Mouse (Mus musculus) regulatory T cell (primary cell): Measurements from ENCODE around the gene Dach1.

Source experiments
- in situ Hi-C: fragments of 300-600 bp; cut with MboI, MseI; formaldehyde crosslinking; loops from one replicate; pipeline ENCODE4 v1.15.1; 2025; ENCODE audit warnings: high pct_unique_total_duplicates

The Dach1 gene

DNA sequence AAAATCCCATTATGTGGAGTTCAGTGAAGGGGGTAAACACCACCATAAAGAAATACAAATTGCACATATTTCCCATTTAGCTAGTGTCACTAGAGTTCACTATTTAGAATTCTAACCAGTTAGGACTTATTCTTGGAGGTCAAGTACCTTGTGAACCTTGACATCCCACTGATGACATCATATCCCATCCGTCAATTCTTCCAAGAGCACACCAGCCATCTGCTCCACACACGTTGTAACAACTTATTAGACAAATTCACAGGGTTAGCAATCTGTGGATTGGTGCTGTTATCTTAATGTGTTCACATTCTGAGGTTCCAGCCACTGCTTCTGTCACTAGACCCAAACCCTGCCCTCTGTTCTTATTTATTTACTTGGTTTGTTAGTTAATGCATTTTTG lies 312.3 kb downstream of the Dach1 start:
- in situ Hi-C loops = no loop called here

DNA sequence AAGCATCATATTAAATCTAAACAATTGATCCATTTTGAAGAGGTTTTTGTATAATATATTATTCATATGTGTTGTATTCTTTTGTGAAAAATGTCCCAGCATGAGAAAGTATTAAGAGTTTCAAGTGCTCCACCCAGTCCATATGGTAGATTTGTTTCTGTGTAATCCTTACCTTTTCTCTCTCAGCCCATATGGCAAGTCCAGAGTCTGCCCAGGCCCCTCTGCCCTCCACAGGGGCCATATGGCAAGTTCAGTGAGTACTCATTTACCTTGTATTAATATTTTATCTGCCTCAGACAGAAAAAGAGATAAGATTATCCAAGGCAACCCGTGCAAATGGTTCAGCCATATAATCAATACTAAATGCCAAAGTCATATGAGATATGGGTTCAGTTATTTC lies 314.2 kb downstream of the Dach1 start:
- in situ Hi-C loops = no loop called here

DNA sequence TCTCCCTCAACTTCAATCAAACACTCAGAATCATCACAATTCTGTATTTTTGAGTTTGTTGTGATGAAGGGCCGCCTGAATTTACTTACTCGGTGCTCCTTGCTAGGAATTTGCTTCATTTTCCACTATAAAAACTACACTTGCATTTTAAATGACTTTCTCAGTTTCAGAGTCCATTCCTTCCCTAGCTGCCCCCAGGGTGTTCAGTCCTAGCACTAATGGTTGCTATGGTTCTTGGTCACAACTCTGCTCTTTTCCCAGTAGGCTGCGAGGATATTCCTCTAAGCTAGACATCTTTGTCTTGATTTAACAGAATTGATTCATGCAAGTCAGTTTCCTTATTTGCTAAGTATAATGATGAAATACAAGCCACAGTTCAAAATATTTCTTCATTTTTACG lies 319.1 kb downstream of the Dach1 start:
- in situ Hi-C loops = no loop called here

DNA sequence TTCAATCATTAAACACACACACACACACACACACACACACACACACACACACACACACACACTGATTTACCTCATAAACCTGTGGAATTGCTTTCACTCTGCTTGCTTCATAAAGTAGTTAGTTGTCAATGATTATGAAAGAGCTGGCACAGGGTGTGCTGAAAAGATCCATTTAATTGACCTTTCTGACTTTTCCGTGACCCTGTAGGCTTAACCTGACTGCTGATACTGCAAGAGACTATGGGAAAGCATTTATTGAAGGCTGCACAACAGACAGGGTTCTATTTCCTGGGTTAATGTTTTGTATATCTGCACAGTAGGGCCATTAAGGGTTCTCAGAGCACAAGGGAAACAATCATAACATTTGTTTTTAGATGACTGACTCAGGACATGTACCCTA lies 321.9 kb downstream of the Dach1 start:
- in situ Hi-C loops = no loop called here

DNA sequence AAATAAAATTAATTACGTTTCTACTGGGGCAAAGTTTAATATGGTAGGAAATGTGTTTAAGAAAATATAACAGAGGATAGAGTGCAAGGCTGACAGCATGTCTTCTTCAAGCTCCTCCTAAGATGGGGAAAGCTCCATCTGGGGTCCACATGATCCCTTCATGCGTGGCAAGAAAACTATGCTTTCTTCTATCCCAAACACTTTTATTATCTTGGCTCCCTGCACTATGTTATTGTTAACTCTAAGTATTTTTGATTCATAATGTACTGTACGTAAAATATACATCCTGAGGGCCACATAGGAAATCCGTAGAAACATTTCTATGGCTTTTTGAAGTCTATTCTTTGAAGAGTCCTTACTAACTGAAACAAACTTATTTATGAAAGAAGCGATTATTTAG lies 330.3 kb downstream of the Dach1 start:
- in situ Hi-C loops = no loop called here

DNA sequence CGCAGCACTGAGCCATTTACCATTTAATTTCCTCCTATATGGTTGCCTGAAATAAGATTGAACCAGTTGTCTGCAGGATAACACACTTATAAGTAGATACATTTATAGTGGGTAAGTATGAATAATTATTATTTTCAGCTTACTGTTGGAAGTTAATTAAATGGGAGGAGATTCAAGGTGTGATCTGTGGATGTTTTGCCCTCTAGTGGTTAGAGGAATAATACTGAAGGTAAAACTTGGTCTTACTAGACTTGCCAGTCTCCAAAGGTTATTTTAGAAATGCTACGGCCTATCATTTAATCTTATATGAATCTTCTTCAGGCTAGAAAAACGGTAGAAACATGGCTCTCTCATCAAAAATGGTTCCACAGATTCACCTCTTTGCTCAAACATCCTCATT lies 339.7 kb downstream of the Dach1 start:
- in situ Hi-C loops = no loop called here

DNA sequence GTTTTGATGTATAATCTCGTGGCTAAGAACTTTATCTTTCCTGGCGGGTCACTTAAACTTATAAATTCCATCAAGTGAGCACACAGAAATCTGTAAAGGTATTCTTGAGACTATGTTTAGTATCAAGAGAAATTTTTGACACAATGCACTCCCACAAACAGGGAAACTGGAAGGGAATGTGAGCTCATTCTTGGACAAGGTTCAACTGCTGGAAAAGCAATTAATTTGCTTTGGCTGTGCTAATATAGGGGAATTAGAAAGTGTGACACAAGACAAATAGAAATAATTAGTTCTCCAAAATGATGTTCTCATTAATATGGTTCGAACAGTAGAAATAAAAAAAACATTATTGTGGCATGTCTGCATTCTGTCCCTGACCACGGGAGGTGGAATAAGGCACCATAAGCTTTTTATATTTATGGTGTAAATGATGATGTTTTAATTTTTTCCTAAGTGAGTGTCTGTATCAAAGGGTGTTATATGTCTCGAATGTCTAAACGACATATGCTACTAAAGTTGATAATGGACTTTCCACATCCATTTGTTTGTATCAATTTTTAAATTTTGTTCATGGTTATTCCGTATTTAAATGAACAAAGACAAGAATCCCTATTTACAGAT lies 354.9 kb downstream of the Dach1 start:
- in situ Hi-C loops = no loop called here

DNA sequence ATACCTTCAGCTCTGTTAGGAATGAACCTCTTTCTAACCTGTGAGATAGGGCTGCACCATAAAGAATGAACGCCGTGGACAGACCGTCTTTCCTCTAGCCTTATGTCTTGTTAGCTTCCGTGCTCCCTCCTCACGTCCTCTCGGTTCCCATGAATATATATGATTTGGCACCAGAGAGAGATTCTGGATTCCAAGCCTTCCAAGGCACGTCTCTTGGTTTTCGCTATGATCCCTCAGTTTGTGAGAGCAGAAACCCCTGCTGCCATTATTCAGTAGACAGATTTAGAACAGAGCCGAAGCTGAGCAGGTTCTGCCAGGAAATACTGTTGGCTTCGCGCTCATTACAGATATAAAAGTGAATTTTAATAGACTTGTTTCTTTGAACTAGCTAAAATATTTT lies 356.0 kb downstream of the Dach1 start:
- in situ Hi-C loops = no loop called here

DNA sequence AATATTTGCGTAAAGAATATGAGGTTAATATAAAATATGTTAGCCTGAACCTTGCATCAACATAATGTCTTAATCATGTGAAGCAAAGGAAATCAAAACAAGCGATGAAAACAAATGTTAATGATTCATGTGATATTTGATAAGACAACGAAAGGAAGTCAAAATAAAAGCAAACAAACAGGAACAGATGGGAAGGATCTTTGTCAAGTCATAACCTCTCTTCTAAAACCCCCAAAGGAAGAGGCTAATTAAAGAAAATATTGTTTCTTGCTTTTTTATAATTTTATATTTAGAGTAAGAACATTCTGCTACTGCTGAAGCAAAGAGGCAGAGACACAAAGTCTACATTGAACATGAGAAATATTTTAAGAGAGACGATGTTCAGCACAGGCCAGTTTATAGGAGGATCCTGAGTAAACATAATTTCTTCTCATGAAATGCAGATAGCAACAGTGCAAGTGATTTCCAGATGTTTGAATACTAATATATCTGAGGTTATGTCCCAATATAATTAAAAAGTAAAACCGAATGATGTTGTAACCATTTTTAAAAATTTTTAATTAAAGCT lies 374.1 kb downstream of the Dach1 start:
- in situ Hi-C loops = no loop called here

DNA sequence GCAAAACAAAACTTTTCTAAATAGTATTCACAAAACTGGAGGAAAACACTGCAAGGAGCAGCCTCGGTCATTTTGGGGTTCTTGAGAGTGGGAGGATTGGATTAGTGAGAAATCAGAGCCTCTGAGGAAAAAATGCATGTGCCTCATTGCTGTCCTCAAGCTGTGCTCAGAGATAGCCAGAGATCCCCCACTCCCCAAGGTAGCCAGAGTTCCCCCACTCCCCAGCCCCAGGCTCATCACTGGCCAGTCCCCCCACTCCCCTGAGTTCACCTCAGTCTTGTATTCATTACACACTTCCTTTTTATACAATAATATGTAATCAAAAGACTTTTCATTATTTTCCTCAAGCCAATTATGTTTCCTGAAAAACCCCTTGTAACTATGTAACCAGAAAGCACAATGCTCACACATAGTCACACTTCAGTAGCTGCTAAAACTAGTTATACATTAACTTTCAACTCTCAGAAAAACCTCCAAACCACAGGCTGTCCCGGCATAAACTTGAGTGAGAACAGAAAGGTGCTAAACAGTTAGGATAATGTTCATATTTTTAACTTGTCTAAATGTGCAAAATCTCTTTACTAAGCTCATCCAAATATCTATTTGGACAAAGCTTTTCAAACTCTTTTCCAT lies 395.3 kb downstream of the Dach1 start:
- in situ Hi-C loops = no loop called here

DNA sequence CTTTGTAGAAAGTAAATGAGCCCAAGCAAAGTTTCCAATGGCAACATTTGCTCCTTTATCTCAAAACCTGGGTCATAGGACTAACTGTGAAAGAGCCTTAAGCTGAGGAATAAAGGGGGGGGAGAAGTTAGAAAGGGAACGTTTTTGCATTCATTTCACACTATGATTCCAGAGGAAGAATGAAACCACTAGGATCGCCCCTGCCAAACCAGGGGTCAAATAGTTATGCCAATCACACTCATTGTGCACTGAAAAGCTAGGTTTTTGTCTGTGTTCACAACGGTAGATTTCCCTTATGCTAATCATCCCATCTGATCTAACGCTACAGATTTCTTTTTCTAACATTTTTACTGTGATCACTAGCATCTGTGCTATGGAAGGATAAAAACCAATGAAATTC lies 415.2 kb downstream of the Dach1 start:
- in situ Hi-C loops = no loop called here

DNA sequence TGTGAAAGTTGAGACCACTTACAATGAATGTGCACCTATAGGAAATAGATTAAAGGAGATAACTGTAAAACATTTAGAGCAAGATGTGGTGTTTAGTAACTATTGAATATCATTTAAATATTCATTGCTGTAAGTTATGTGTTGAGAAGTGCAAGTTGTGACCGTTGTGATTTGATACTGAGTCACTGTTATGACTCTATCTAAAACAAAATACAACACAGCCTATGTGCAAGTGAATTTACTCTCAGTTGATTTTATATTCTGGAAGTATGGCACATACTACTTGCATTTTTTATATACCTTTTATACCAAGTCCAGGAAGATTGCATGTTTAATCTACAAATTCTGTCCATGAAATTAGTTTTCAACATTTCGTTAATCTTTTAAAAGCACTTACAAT lies 415.6 kb downstream of the Dach1 start:
- in situ Hi-C loops = no loop called here

DNA sequence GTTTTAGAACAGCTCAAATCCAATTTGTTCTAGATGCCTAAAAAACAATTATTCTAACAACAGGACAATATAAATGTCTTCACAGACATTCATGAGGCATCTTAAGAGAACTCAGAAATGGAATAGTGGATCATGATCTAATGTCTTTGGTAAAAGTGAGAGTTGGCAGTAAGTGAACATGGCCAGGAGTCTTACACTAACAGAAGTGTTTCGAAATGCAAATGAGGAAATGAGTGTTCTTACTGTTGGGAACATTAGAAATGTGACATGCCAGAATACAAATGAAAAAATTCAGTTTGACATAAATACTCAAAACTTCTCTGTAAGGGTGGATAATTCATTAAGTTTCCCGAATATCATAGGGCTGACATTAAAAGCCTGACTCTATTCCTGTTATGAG lies 426.3 kb downstream of the Dach1 start:
- in situ Hi-C loops = no loop called here

DNA sequence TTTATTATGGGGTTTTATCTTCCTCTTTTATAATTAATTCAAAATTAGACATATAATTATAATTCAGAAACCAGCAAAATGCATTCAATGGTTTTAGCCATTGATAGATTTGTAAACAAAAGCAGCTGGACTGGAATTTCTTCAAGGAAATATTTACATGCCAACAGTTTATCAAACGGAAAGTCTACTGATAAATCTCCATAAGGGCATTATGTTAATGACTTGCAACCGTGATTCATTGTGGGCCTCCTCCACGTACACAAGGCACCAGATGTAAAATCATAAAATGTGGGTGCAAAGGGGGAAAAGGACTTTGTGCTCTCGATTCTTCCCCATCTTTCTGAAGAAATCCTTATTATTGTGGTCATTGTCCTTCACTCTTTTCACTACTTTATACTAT lies 426.8 kb downstream of the Dach1 start:
- in situ Hi-C loops = no loop called here
